Mouse (Mus musculus): ENCODE measurements around the gene Trak2.

DNA sequence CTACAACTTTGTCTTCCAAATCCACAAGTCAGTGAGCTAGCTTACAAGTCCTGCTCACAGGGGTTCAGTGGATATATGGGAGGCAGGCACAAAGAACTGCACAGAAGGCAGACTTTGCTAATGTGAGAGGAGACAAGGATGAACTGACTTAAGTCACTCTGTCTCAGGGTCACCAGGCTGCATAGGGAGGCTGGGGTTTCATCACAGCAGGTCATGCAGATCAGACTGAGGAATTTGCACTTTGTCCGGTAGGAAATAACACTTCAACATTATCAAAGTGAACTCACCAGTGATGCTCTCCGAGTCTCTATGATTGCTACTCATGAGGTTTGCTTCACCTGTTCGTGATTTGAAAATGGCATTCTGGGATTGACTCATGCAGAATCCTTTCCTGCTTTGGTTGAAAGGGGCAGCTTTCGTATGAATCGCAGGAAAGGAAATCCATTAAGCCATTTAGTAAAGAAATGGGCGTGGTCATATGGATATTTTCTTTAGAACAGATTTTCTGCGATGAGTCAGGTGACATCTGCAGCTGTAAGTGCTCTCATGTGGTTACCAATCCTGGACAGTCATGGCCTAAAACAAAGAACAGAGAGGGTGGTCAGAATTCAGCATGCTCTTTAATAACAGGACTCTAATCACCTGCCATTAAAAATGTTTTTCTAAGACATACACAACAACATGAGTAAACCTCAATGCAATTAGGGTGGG is 27.1 kb downstream of the Trak2 start:
- TF ChIP-seq ELF1 (IDR thresholded peaks at IDR 0.05; ENCODE audit: low read depth, low read length) (no peak), CTCF (IDR thresholded peaks at IDR 0.05 in 2 of 3, conservative IDR thresholded peaks at IDR 0.05 in 1 of 3; ENCODE audit: control insufficient read depth in 1 of 3, insufficient read depth in 1 of 3, low read depth in 2 of 3, low read length in 3 of 3, poor library complexity in 1 of 3, severe bottlenecking in 1 of 3) (no peak)

Measured in MEL (cell line).